Mouse (Mus musculus): ENCODE results near the gene Fes.

DNA sequence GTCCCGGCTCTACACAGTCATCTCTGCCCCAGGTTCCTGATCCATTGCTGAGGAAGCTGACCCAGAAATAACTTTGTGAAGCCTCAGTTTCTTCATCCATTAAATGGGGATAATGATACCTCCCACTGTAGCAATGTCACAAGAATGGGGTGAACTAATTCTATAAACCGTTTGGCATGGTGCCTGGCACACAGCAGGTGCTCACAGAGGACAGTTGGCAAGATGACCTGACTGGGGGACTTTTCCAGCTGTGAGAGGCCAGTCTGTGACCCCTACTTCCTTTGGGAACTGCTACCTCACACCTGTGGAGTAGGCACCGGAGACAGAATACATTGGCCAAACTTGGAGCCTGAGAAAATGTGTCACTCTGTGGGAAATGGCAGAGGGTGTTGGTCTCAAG, 30.3 kb upstream of the Fes start:
- TF ChIP-seq CTCF (IDR thresholded peaks at IDR 0.05; ENCODE audit: low read depth, low read length), result no peak
- no peak for TF ChIP-seq POLR2A (IDR thresholded peaks at IDR 0.05; ENCODE audit: extremely low read depth, insufficient read depth, low read length)

Measured in liver, adult 2 months (tissue).